ENCODE assay signal across 24 mouse cellular contexts in genomic region chr4:154557168-154557567, GRCm38 (mm10).
DNase-seq lines count a peak whose midpoint lies in the region; ATAC-seq and TF ChIP-seq lines count a peak whose summit lies in the region.
"Had no signal": no experiment of that assay in that cellular context is flagged by ENCODE, and none has a peak within 500 bp of the region (broad histone marks: within the 10 kb centered on the region; RNA-seq: fewer than 3 reads in every experiment).

No protein-coding gene starts in this region.

- TF ChIP-seq CTCF in hindbrain, postnatal 0 days (IDR thresholded peaks at IDR 0.05; ENCODE audit: low read depth), result no peak

- no peaks in the 10 kb centered on the region; the same call in 1 of the 2 replicates for H3K4me1 ChIP-seq in embryonic facial prominence, embryonic 11.5 days (ENCODE audit: control insufficient read depth, insufficient read depth, low read length)
- H3K4me1 ChIP-seq in embryonic facial prominence, embryonic 10.5 days, result peaks cover 76% of the 10 kb centered on the region
- peaks cover 26% of the 10 kb centered on the region for H3K4me1 ChIP-seq in hindbrain, embryonic 15.5 days (replicated peaks)
- peaks cover 9% of the 10 kb centered on the region; the same call in 1 of the 2 replicates for H3K4me1 ChIP-seq in hindbrain, embryonic 11.5 days (replicated peaks; ENCODE audit: control insufficient read depth, insufficient read depth, low read length)
- H3K4me1 ChIP-seq in forebrain, embryonic 13.5 days, result peaks cover 67% of the 10 kb centered on the region
- H3K4me1 ChIP-seq in hindbrain, postnatal 0 days (ENCODE audit: insufficient read depth, low read length), result no peaks in the 10 kb centered on the region; the same call in 1 of the 2 replicates
- H3K4me1 ChIP-seq: intestine, embryonic 15.5 days had no signal

- no peak overlapping the region for H3K27ac ChIP-seq in embryonic facial prominence, embryonic 11.5 days (replicated peaks; ENCODE audit: low read depth, low read length)
- no peak overlapping the region for H3K27ac ChIP-seq in embryonic facial prominence, embryonic 10.5 days (replicated peaks)
- H3K27ac ChIP-seq in hindbrain, embryonic 15.5 days (replicated peaks), result no peak overlapping the region
- no peak overlapping the region; the same call in 1 of the 2 replicates for H3K27ac ChIP-seq in hindbrain, embryonic 11.5 days (ENCODE audit: low read depth, low read length)
- peak overlapping the region; percentile 36 for H3K27ac ChIP-seq in forebrain, embryonic 13.5 days
- no peak overlapping the region for H3K27ac ChIP-seq in hindbrain, postnatal 0 days
- H3K27ac ChIP-seq: heart, embryonic 15.5 days; intestine, embryonic 15.5 days; limb, embryonic 13.5 days; liver, embryonic 12.5 days had no signal

- H3K9me3 ChIP-seq in embryonic facial prominence, embryonic 11.5 days (replicated peaks; ENCODE audit: control insufficient read depth, low read length), result no peaks in the 10 kb centered on the region
- H3K9me3 ChIP-seq in embryonic facial prominence, embryonic 10.5 days, result no peaks in the 10 kb centered on the region
- no peaks in the 10 kb centered on the region for H3K9me3 ChIP-seq in hindbrain, embryonic 15.5 days
- no peaks in the 10 kb centered on the region for H3K9me3 ChIP-seq in hindbrain, embryonic 11.5 days (ENCODE audit: control insufficient read depth, low read length)
- no peaks in the 10 kb centered on the region for H3K9me3 ChIP-seq in forebrain, embryonic 13.5 days (replicated peaks)
- no peaks in the 10 kb centered on the region for H3K9me3 ChIP-seq in hindbrain, postnatal 0 days (ENCODE audit: low read length)
- H3K9me3 ChIP-seq: heart, embryonic 15.5 days; intestine, embryonic 15.5 days; limb, embryonic 13.5 days; liver, embryonic 12.5 days; midbrain, embryonic 10.5 days had no signal

- H3K4me3 ChIP-seq in embryonic facial prominence, embryonic 11.5 days (ENCODE audit: low read depth, low read length), result no peak overlapping the region
- H3K4me3 ChIP-seq in embryonic facial prominence, embryonic 10.5 days, result no peak overlapping the region
- H3K4me3 ChIP-seq in hindbrain, embryonic 15.5 days, result no peak overlapping the region
- H3K4me3 ChIP-seq in hindbrain, embryonic 11.5 days (ENCODE audit: low read depth, low read length), result no peak overlapping the region
- no peak overlapping the region for H3K4me3 ChIP-seq in forebrain, embryonic 13.5 days
- H3K4me3 ChIP-seq in hindbrain, postnatal 0 days (ENCODE audit: low read length), result no peak overlapping the region
- H3K4me3 ChIP-seq: heart, embryonic 15.5 days; intestine, embryonic 15.5 days; limb, embryonic 13.5 days; liver, embryonic 12.5 days; midbrain, embryonic 10.5 days had no signal

- no peaks in the 10 kb centered on the region for H3K36me3 ChIP-seq in embryonic facial prominence, embryonic 11.5 days (replicated peaks; ENCODE audit: control insufficient read depth, insufficient read depth, low read depth, low read length)
- H3K36me3 ChIP-seq in embryonic facial prominence, embryonic 10.5 days (replicated peaks), result no peaks in the 10 kb centered on the region
- no peaks in the 10 kb centered on the region for H3K36me3 ChIP-seq in hindbrain, embryonic 15.5 days
- no peaks in the 10 kb centered on the region for H3K36me3 ChIP-seq in hindbrain, embryonic 11.5 days (ENCODE audit: control insufficient read depth, insufficient read depth, low read length)
- H3K36me3 ChIP-seq in forebrain, embryonic 13.5 days (ENCODE audit: poor library complexity, severe bottlenecking), result no peaks in the 10 kb centered on the region
- no peaks in the 10 kb centered on the region for H3K36me3 ChIP-seq in hindbrain, postnatal 0 days (ENCODE audit: insufficient read depth, low read length)
- H3K36me3 ChIP-seq: heart, embryonic 15.5 days; intestine, embryonic 15.5 days; limb, embryonic 13.5 days; liver, embryonic 12.5 days; midbrain, embryonic 10.5 days had no signal

- 85% methylated on average over 11 of the region's 11 CpGs for WGBS in embryonic facial prominence, embryonic 11.5 days
- 89% methylated on average over 11 of the region's 11 CpGs for WGBS in embryonic facial prominence, embryonic 10.5 days
- 75% methylated on average over 11 of the region's 11 CpGs for WGBS in hindbrain, embryonic 15.5 days
- 85% methylated on average over 11 of the region's 11 CpGs for WGBS in hindbrain, embryonic 11.5 days
- WGBS in forebrain, embryonic 13.5 days, result 69% methylated on average over 11 of the region's 11 CpGs
- WGBS in hindbrain, postnatal 0 days, result 80% methylated on average over 11 of the region's 11 CpGs

- no peak overlapping the region for H3K4me2 ChIP-seq in embryonic facial prominence, embryonic 11.5 days (ENCODE audit: low read depth, low read length)
- peak overlapping the region; percentile 22; the same call in 1 of the 2 replicates for H3K4me2 ChIP-seq in hindbrain, embryonic 15.5 days
- H3K4me2 ChIP-seq in hindbrain, embryonic 11.5 days (replicated peaks; ENCODE audit: low read depth, low read length), result no peak overlapping the region
- H3K4me2 ChIP-seq in forebrain, embryonic 13.5 days, result peak overlapping the region; percentile 52
- H3K4me2 ChIP-seq in hindbrain, postnatal 0 days (ENCODE audit: low read depth, low read length), result peak overlapping the region; percentile 25
- H3K4me2 ChIP-seq: heart, embryonic 15.5 days; intestine, embryonic 15.5 days; limb, embryonic 13.5 days; liver, embryonic 12.5 days had no signal

- ATAC-seq in embryonic facial prominence, embryonic 11.5 days (replicated peaks; ENCODE audit: insufficient number of reproducible peaks, low FRiP score, low TSS enrichment, low read depth), result 0 out of 2 replicates have a peak, but pooled peaks have one; percentile 19
- no peak for ATAC-seq in hindbrain, embryonic 15.5 days (ENCODE audit: low FRiP score, low read depth)
- ATAC-seq in hindbrain, embryonic 11.5 days (ENCODE audit: low FRiP score), result no peak
- peak; percentile 28; the same call in 1 of the 2 replicates for ATAC-seq in forebrain, embryonic 13.5 days
- no peak for ATAC-seq in hindbrain, postnatal 0 days
- ATAC-seq: intestine, embryonic 15.5 days; liver, embryonic 12.5 days had no signal

- no peaks in the 10 kb centered on the region for H3K27me3 ChIP-seq in embryonic facial prominence, embryonic 11.5 days (ENCODE audit: control insufficient read depth, insufficient read depth, low read length)
- H3K27me3 ChIP-seq in embryonic facial prominence, embryonic 10.5 days (replicated peaks; ENCODE audit: low read depth, poor library complexity, severe bottlenecking), result peaks cover 78% of the 10 kb centered on the region
- peaks cover 13% of the 10 kb centered on the region for H3K27me3 ChIP-seq in hindbrain, embryonic 15.5 days
- 0 out of 2 replicates have a peak, but pooled peaks cover 2% of the 10 kb centered on the region for H3K27me3 ChIP-seq in hindbrain, embryonic 11.5 days (ENCODE audit: control insufficient read depth, insufficient read depth, low read length)
- H3K27me3 ChIP-seq in forebrain, embryonic 13.5 days, result 0 out of 2 replicates have a peak, but pooled peaks cover 6% of the 10 kb centered on the region
- H3K27me3 ChIP-seq in hindbrain, postnatal 0 days (ENCODE audit: insufficient read depth, low read length), result peaks cover 3% of the 10 kb centered on the region; the same call in 1 of the 2 replicates
- H3K27me3 ChIP-seq: limb, embryonic 13.5 days had no signal

- no peak for DNase-seq in embryonic facial prominence, embryonic 11.5 days (ENCODE audit: low spot score)
- no peak for DNase-seq in embryonic facial prominence, embryonic 10.5 days (ENCODE audit: low spot score)
- DNase-seq in hindbrain, embryonic 11.5 days (ENCODE audit: low spot score), result no peak
- no peak for DNase-seq in hindbrain, postnatal 0 days (ENCODE audit: low spot score)
- no peak for DNase-seq in retina, postnatal 1 day
- DNase-seq: adrenal gland, postnatal 10 days; cerebellum, adult 2 months; cerebellum, postnatal 36 days; embryo, embryonic 11 days; gastrocnemius, postnatal 25 days; heart, adult 18-20 months; heart, postnatal 4 days; kidney, adult 9 months; kidney, postnatal 14 days; layer of hippocampus, postnatal 36 days; lung, adult 18-20 months; lung, postnatal 10 days had no signal

- no peak overlapping the region for H3K9ac ChIP-seq in embryonic facial prominence, embryonic 11.5 days (replicated peaks; ENCODE audit: low read length)
- H3K9ac ChIP-seq in hindbrain, embryonic 15.5 days, result no peak overlapping the region
- H3K9ac ChIP-seq in hindbrain, embryonic 11.5 days (ENCODE audit: low read depth, low read length), result no peak overlapping the region
- H3K9ac ChIP-seq in forebrain, embryonic 13.5 days, result peak overlapping the region; percentile 51
- no peak overlapping the region for H3K9ac ChIP-seq in hindbrain, postnatal 0 days (replicated peaks; ENCODE audit: low read length)
- H3K9ac ChIP-seq: heart, embryonic 15.5 days; intestine, embryonic 15.5 days; limb, embryonic 13.5 days; liver, embryonic 12.5 days had no signal

Comparison
In these comparisons a context has a peak if more than half of its experiments do, and no peak if none do; other contexts are left out.
1. H3K4me2 ChIP-seq: peak in hindbrain, embryonic 15.5 days (single experiment), forebrain, embryonic 13.5 days (single experiment) and hindbrain, postnatal 0 days (single experiment); none in embryonic facial prominence, embryonic 11.5 days (single experiment) and hindbrain, embryonic 11.5 days (single experiment).
2. ATAC-seq: peak in embryonic facial prominence, embryonic 11.5 days (single experiment) and forebrain, embryonic 13.5 days (single experiment); none in hindbrain, embryonic 15.5 days (single experiment), hindbrain, embryonic 11.5 days (single experiment) and hindbrain, postnatal 0 days (single experiment).